Mouse (Mus musculus) Patski (cell line): Measurements from ENCODE around the gene Npat. TPM values are rescaled to one million over a fixed set of nuclear protein-coding genes. Genes with fewer than 3 reads are reported as not detected.

ENCODE experiments used
- ATAC-seq: fragments of 100-300 bp; one replicate; pipeline ENCODE4 v1.8.0; 2021
- CTCF ChIA-PET: fragments of 350-600 bp; sonication (Branson Sonifier 250); formaldehyde crosslinking; loops from one replicate; lab custom pipeline; 2022; ENCODE audit warnings: inconsistent platforms; lab: Charles Lee
- POLR2A ChIA-PET: fragments of 350-600 bp; sonication (Branson Sonifier 250); formaldehyde crosslinking; loops from one replicate; lab custom pipeline; 2022; ENCODE audit warnings: antibody characterized with exemption, inconsistent platforms; lab: Charles Lee
- DNase-seq: peaks from one replicate; pipeline ENCODE4 v3.0.0-alpha.2; 2011; ENCODE audit warnings: low read depth, low spot score
- H3K27me3 ChIP-seq: fragments of 371-371 bp; one replicate; pipeline ENCODE4 v1.5.1; 2021
- CTCF ChIP-seq: fragments of 100-300 bp; IDR thresholded peaks from one replicate; pipeline ENCODE4 v1.5.1; 2021
- in situ Hi-C: fragments of 300-500 bp; cut with MboI; formaldehyde crosslinking; loops from 3 replicates; pipeline ENCODE4 v1.11.1; 2018; ENCODE audit warnings: low pct_unique_long_range_greater_than_20kb, mixed read lengths
- polyA plus RNA-seq: library from polyadenylated mRNA; unstranded; gene quantifications from one replicate; pipeline ENCODE4 v1.2.3, GENCODE M21; 2021

Gene Npat
- polyA plus RNA-seq, 1 experiment from 2014 or later, result 17.4 TPM

DNA sequence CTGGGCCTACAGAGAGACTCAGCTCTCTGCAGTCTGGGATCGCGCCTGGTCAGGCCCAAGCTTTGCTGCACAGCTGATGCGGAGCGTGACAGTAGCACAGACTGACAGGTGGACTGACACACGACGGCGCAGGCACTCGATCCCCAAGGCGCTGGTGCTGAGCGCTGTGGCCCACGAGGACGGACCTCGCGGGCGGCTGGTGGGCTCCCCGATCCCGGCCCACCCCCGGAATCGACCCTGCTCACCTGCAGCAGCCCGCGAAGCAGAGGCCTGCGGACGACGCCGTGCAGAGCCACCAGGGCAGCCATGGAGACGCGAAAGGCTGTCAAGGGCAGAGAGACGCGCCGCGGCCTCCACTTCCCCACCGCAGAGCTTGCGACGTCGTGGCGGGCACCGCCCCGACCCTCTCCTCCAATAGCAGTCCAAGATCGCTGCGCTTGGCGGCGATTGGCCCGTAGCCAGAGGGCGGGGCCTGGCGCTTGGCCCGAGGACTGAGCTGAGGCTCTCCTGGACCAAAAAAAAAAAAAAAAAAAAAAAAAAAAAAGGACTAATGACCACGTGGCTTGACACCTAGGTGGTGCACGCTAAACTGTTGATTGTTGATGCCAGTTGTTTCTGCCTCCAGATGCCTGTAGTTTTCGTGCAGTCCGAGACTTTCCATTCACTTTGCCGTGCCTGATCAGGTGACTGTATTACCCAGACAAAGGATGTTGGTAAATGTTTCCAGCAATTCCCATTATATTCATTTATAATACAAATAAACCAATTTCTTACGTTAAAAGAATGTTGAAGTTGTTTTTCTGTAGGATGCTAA, 73.3 kb downstream of the Npat start, which contains the start of gene Acat1:
Gene Acat1, minus strand, starts transcription at position 415 of the 814 bp plus-strand sequence.
- no peaks in the 10 kb centered on the region for H3K27me3 ChIP-seq
- ChIA-PET POLR2A (interaction anchor here (0.6 to 1.4 kb wide), 4 partner anchors 11 to 482 kb away, joined by 3 to 5 read pairs (median 5); no protein-coding TSS in a partner anchor), CTCF (interaction anchor here (1.4 to 1.5 kb wide), 2 partner anchors 16 to 20 kb away, joined by 3 to 5 read pairs; no protein-coding TSS in a partner anchor)
- in situ Hi-C loops, result no loop called here
- TF ChIP-seq CTCF, result no peak
- ATAC-seq (peak; percentile 98), DNase-seq (peak; percentile 47)

DNA sequence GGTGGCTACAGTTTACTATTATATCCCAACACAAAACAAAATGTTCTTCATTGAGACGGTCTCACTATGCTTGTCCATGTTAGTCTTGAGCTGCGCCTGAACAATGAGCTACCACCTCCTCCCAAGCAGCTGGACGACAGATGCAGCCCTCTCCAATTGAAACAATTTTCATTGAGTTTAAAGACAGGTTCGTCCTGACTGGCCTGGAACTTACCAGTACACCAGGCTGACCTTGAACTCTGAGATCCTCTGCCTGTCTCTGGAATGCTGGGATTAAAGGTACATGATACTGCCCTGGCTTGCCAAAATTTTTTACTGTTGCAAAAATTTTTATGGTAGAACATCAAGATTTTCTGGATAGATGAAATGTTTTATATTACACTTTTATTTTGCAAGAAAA, 77.4 kb downstream of the Npat start:
- DNase-seq (no peak), ATAC-seq (no peak)
- in situ Hi-C loops, result no loop called here
- no peaks in the 10 kb centered on the region for H3K27me3 ChIP-seq
- CTCF ChIA-PET, result interaction anchor here (1.1 to 1.3 kb wide), 2 partner anchors 20 to 32 kb away, joined by 3 to 4 read pairs; no protein-coding TSS in a partner anchor
- POLR2A ChIA-PET, result no interaction called here
- no peak for TF ChIP-seq CTCF

DNA sequence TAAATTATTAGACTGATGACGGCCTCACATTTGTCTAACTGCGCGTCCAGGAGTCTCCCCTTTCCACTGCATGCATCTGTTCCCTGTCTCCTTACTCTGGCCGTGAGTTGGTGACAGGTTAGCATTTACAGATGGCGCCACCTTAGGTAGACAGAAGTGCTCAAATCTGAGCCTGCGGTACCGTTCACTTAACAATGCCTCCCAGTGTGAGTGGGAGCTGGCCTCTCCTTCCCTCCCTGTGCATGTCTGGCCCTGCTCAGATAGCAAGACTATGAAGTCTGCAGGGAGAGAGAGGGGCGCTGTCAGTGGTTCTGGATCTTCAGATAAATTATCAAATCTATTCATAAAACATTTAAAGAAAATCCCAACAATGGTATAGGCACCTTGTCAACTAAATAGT, 78.4 kb downstream of the Npat start:
- no peak for TF ChIP-seq CTCF
- CTCF ChIA-PET, result interaction anchor here (1.3 kb wide), 1 partner anchor 21 kb away, joined by 4 read pairs; no protein-coding TSS in a partner anchor
- POLR2A ChIA-PET, result no interaction called here
- DNase-seq (no peak), ATAC-seq (no peak)
- in situ Hi-C loops, result no loop called here
- no peaks in the 10 kb centered on the region for H3K27me3 ChIP-seq

Other genes starting within 250 kb of the Npat start
- gene Exph5, start 235.4 kb upstream of the Npat start, polyA plus RNA-seq, result 0.76 TPM
- gene Kdelc2, start 153.0 kb upstream of the Npat start, polyA plus RNA-seq, result 32.3 TPM
- 0.13 TPM for gene 4930550C14Rik, start 134.7 kb upstream of the Npat start, polyA plus RNA-seq
- gene Atm, start 307 bp upstream of the Npat start, polyA plus RNA-seq, result 16.9 TPM
- gene Acat1, start 73.3 kb downstream of the Npat start, polyA plus RNA-seq, result 86.2 TPM
- gene Cul5, start 133.0 kb downstream of the Npat start, polyA plus RNA-seq, result 33.8 TPM
- not detected for gene Rab39, start 169.2 kb downstream of the Npat start, polyA plus RNA-seq
- gene Slc35f2, start 234.5 kb downstream of the Npat start, polyA plus RNA-seq, result 4.5 TPM